Mouse (Mus musculus): ENCODE results near the gene Srsf12.

DNA sequence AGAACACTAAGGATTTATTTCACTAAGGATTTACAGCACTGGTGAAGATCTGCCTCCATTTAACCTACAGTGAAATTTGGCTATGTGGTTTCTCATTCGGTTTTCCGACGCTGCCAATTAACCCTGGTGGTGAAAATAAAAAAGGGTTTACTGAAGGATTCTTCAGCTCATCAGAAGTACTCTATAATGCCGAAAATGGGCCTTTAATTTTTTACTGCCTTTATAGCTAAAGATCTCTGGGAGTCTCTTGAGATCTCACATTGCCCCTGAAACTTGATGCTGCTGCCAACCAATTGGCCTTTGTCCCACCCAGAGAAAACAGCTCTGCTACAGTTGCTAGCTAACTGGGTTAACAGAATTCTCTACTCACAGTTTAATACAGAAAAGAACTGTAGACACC lies 40.1 kb downstream of the Srsf12 start:
- TF ChIP-seq POLR2A (IDR thresholded peaks at IDR 0.05; ENCODE audit: borderline replicate concordance, extremely low read depth, low read depth, low read length) (no peak), CTCF (IDR thresholded peaks at IDR 0.05; ENCODE audit: insufficient read depth, low read length) (no peak)

Measured in lung, adult 2 months (tissue).